Mouse (Mus musculus): ENCODE measurements around the gene Dhx40.

DNA sequence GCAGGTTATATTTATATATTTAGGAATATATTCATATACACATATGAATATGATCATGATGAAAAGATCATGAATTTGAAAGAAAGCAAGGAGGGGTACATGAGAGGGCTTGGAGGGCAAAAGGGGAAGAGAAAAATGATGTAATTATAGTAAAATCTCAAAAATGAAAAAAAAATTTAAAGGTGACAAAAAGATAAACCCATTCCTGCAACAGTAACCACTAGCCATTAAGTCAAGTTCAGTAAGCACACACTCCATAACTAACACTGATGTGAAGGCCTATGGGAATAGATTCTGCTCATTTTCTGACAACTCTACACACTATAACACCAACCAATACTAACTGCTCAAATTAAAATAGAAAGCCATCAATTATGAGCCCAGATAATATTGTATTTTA, 81.9 kb downstream of the Dhx40 start:
- no peak for TF ChIP-seq POLR2A (IDR thresholded peaks at IDR 0.05; ENCODE audit: extremely low read depth, insufficient read depth, low read length)
- no peak for TF ChIP-seq CTCF (IDR thresholded peaks at IDR 0.05; ENCODE audit: low read depth, low read length)
